Mouse (Mus musculus) cerebellum, adult (tissue): ENCODE results near the gene Brat1.

Experiments used
- ATAC-seq: cut with Nextera tagmentation; 2 replicates; pipeline ENCODE4 v1.9.2; 2017; ENCODE audit warnings: mild to moderate bottlenecking, moderate library complexity, mixed read lengths; ENCODE audit not compliant: insufficient number of reproducible peaks, low FRiP score, low TSS enrichment

The Brat1 gene

GRCm38 (mm10) chr5:140699776-140700175 lies 5.0 kb upstream of the Brat1 start:
- no peak for ATAC-seq

DNA sequence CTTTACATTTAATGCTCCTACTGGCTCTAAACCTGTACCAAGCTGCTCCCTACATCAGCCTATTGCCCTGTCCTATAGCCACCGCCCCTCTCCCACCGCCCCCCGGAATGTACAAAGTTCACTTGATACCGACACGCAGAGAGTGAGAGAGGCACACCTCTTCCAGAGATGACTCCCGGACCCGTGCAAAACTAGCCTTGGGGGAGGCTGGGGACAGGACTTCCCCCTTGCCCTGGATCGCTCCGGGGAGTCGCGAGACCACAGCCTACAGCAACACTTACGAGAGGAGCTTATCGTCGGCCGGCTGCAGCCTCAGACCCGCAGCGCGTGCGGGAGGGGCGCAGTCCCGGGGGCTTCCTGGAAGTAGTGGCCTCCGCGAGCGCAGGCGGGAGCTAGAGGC lies 3.1 kb upstream of the Brat1 start:
- ATAC-seq, result no peak; the same call in 1 of the 2 replicates

GRCm38 (mm10) chr5:140702103-140702513 lies 2.7 kb upstream of the Brat1 start, which contains the start of gene Iqce:
Iqce (minus strand) TSS chr5:140702378.
- ATAC-seq, result peak; percentile 56

DNA sequence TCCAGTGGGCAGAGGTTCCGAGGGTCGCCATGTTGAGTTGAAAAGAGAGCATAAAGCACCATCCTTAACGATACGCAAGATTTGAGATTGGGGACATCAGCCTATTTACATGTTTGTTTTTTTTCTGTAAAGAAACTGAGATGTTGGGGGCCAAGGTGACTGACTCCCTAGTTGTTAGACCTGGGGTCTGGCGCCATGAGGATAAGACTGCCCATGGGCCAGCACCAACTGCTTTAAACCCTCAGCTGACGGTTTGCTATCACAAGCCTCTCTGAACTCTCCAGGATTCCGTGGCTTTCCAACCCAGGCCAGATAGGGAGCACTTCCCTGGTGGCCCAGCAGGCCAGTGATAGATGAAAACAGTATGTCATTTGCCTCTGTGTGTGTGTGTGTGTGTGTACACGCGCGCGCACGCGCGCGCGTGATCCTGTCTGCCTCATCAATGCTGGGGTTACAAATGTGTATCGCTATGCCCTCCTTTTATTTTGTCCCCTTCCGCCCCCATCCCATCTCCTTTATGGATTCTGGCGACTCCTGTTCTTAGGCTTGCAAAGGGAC lies 2.1 kb upstream of the Brat1 start:
- no peak for ATAC-seq

DNA sequence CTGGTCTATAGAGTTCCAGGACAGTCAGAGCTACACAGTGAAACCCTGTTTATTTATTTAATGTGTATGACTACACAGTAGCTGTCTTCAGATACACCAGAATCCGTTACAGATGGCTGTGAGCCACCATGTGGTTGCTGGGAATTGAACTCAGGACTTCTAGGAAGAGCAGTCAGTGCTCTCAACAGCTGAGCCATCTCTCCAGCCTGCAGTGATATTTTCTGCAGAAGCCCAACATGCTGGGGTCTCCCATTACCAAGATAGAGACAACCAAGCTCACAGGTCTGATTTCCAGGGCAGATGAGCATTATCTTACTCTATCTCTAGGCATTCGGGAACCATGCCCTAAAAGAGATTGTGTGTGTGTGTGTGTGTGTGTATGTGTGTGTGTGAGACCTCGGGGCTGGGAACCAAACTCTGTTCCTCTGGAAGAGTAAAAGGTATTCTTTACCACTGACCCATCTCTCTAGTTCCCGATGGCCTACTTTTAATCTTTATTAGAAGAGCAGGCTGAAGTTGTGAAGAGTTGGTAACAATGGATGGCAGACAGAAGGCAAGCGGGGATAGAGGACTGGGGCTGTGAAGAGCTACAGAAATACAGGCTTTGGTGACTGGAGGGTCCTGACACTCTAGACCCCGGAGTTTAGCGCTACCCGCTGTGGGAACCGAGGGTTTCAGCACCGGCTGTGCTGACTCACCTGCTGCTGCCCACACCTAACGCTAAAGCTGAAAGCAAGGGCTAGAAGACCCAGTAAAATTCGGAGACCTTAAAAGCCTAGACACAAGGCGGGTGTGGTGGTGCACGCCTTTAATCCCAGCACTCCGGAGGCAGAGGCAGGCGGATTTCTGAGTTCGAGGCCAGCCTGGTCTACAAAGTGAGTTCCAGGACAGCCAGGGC lies 1.1 kb upstream of the Brat1 start:
- ATAC-seq, result no peak

DNA sequence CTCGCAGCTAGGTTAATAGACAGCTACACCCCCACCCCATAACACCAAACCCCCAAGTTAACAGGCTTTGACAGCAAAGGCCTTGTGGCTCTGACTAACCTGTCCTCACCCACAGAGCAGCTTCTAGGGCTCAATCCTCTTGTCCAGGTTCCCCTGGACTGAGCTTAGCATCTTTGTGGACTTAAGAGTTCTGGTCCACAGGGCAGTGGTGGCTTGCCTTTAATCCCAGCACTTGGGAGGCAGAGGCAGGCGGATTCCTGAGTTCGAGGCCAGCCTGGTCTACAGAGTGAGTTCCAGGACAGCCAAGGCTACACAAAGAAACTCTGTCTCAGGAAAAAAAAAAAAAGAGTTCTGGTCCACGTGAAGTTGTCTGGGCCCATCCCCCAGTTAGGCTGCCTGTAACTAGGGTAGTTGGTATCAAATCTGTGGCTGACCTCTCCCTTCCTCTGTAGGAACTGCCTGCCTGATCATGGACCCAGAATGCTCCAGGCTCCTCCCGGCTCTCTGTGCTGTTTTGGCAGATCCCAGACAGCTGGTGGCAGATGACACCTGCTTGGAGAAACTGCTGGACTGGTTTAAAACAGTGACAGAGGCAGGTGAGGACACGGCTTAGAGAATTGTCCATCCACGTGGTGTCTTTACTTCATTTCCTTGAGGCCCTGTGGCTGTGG lies 825 bp downstream of the Brat1 start:
- ATAC-seq, result no peak

GRCm38 (mm10) chr5:140710315-140710714 lies 5.5 kb downstream of the Brat1 start:
- ATAC-seq, result no peak

DNA sequence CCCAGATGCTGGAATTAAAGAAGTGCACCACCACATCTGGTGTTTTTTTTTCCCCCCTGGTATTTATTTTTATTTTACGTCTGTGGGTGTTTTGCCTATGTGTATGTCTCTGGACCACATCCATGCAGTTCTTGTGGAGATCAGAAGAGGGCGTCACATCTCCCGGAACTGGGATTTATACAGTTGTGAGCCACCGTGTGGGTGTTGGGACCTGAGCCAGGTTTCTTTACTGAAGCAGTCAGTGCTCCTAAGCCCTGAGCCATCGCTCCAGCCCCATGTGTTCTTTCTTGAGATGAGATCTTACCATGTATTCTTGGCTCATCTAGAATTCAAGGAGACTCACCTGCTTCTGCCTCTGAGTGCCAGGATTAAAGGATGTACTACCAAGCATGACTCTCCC lies 6.2 kb downstream of the Brat1 start:
- ATAC-seq, result no peak

- ATAC-seq, result no peak
Observed at GRCm38 (mm10) chr5:140720773-140721172, 16.0 kb downstream of the Brat1 start.

DNA sequence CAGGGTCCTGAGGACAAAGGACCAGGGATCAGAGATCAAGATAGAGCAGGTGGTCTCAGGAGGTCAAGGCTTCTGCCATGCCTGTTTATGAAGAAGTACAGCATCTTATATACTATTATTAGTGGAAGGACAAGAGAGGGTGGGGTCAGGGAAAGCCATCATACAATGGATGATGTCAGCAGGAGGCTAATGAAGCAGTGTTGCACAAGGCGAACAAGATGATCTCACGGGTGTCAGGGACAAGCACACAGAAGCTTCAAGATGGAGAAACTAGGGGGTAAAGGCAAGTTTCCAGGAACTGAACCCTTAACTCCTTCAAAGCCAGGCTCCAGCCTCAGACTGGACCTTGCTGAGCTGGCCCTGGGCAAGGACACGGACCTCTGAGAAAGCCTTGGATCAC lies 17.3 kb downstream of the Brat1 start:
- ATAC-seq, result no peak

- no peak for ATAC-seq
Observed at GRCm38 (mm10) chr5:140723822-140724221, 19.0 kb downstream of the Brat1 start, which contains the start of gene Amz1. Amz1 (plus strand) TSS chr5:140724127.

DNA sequence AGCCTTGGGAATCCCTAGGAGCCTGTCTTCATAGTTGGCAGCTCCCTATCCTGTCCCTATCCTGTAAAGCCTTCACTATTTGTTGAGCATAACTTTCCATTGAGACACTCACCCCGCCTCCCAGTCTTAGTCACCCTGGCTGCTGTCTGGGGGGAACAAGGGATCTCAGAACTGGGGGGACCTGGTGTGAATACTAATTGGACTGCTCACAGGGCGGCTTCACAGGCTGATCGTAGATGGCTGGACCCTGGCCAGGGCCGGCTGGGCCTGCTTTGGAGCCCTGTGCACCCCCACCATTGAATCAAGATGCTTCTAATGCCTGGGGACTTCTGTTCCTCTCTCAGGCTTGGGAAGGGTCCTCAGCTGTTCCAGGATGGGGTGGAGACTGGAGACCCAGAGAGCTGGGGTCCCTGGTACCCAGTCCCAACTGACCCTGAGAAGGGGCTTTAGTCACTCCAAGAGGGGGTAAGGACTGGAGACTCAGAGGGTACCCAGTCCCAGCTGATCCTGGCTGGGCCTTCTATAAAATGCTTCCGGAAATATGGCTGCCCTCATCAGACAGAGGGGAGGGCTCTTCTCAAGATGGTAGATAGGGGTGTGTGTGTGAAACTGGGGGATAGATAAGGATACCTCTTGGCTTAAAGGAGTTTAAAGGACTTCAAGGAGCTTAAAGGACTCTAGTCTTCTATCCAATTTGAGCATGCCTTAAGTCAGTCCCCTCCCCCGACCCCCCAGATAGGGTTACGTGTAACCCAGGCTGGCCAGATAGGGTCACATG lies 21.4 kb downstream of the Brat1 start:
- ATAC-seq, result no peak

DNA sequence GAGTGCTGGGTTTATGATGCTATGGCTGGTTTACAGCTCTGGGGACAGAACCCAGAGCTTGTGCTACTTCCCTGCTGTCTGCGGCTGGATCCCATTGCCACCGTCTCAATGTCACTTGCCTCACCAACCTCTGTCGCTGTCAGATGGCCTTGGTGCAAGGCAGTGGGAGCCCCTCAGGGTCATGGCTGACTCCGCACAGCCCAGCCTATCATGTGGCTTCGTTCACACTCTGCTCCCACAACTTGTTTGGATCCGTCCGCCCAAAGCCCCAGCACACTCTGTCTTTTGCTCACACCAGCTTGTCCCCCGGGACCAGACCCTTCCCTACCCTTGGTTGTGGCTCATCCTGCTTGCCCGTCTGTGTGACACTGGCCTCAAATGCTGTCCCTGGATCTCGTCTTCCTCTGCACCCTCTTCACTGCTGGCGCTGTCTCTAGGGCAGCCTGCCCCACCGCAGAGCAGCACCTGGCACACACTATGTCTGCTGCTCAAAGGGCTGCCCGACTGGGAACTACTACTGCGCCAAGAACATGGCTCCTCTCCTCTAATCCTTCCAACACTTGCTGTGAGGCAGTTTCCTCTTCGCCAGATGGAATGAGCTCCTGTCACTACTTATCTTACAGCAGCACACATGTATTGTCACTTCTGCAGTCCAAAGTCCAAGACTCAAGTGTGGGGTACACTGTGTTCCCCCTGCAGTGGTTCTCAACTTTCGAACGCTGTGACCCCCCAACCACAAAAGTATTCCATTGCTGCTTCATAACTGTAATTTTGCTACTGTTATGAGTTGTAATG lies 22.3 kb downstream of the Brat1 start:
- ATAC-seq, result no peak

DNA sequence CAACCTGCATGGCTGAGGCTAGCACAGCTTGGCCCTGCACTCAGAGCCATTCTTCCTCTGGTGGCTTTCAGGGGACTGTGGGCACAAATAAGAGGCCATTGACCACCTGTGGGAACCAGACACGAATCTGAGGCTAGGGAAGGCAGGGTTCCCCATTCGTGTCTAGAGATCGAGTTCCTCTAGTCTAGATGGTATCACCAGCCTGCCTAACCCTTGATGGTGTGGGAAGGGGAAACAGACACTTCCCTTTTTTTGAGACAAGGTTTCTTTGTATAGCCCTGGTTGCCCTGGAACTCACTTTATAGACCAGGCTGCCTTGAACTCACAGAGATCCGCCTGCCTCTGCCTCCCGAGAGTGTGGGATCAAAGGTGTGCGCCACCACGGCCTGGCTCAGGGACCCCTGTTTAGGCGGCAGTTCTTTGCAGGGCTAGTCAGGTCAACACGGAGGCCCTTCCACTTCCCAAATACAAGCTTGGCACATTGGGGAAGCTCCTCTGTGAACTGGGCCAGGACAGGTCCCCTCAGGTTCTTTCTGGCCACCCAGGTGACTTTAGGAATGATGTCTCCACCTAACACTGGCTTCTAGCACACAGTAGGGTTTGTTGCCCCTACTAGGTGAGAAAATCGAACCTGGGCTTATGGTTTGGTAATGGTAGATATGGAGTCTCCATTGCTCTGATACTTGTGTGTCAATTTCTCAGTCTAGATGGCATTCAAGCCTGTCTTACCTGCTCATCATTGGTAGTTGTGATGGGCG lies 26.4 kb downstream of the Brat1 start:
- no peak for ATAC-seq

DNA sequence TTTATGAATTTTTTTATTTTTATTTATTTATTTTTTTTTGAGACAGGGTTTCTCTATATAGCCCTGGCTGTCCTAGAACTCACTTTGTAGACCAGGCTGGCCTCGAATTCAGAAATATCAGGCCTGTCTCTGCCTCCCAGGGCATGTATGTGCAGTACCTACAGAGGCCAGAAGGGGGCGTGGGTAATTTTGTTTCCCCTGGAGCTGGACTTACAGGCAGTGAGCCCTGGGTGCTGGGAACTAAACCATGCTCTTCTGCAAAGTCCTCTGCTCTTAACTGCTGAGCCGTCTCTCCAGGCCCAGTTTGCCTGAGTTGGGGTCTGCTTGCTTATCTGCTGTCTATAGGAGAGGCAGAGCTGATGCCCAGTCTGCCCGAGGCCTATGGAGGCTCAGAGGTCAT lies 27.4 kb downstream of the Brat1 start:
- no peak for ATAC-seq

DNA sequence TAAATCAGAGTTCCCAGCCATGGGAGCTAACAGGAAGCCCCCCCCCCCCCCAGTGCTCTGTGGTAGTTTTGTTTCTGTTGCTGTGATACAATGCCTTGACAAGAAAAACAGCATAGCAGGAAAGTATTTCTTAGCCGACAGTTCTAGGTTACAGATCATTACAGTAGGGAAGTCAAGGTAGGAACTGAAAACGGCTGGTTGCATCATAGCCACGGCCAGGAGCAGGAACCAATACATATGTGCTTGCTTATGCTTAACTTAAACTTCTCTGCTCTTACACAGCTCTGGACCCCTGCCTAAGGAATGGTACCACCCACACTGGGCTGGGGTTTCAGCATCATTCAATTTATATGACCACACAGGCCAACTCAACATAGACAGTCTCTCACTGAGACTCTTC lies 28.5 kb downstream of the Brat1 start:
- ATAC-seq, result no peak

GRCm38 (mm10) chr5:140735297-140735696 lies 30.5 kb downstream of the Brat1 start:
- ATAC-seq, result no peak

- no peak for ATAC-seq
Observed at GRCm38 (mm10) chr5:140736166-140736565, 31.4 kb downstream of the Brat1 start.

- ATAC-seq, result no peak
Observed at GRCm38 (mm10) chr5:140739813-140740212, 35.0 kb downstream of the Brat1 start.
